Mouse (Mus musculus): ENCODE results near the gene Gba.
A peak's percentile ranks its signal among the peaks of the same experiment; 100 is the strongest.

Gene Gba

GRCm38 (mm10) chr3:89243609-89244008, 40.9 kb downstream of the Gba start:
- no peak for DNase-seq (ENCODE audit: low spot score)

GRCm38 (mm10) chr3:89244158-89244981, 41.6 kb downstream of the Gba start:
- DNase-seq (ENCODE audit: low spot score), result no peak

DNA sequence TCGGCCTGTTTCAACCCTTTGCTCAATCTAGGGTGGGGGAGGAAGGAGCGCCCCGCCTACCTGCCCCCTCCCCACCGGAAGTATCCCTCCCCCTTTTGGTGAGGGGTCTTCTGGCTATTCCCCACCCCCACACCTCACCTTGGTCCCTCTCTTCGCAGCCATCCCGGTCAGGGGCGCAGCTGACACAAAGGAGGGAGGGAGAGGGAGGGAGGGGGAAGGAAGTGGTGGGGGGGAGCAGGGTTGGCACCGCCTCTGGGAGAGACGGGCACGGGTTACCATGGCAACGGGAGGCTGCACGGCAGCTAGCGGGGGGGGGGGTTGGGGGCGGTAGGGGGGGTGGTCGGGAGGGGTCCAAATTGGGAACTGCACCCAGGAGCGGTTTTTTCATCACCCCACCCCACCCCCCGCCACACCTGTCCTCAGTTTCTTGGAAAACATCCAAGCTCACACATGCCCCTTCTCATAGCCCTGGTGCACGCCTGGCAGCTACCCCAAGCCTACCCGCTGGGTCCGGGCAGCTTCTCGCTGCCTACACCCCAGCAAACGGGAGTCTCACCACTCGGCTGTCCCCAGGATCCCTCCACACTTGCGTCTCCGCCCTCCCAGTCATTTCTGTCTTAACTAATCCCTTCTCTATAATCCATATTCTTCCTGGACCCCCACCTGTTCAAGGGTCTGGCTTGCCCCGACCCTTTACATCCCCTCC, 42.4 kb downstream of the Gba start:
- no peak for DNase-seq (ENCODE audit: low spot score)

DNA sequence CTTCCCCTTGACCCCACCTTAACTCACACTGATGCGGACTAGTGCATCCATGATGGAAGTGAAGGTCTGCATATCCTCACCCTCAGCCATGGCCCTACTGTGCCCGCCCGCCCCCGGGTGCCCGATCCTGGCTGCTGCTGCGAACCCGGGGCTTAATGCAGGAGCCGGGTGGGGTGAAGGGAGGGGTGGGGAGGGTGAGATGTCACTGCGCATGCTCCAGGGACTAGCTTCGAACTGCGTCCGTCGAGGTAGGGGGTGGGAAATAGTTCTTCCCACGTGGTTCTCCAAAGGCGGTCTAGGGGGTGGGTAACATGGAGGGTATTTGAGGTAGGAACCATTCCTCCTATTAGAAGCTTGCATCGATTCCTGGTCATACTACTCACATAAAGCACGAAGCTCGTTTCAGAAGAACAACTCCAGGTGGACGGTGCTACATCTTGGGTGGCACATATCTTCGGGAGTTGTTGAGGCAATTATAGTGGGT, 43.0 kb downstream of the Gba start, which contains the start of gene Krtcap2:
Gene Krtcap2 (plus strand): TSS at position 279 of the 484 bp plus-strand sequence.
- no peak for DNase-seq (ENCODE audit: low spot score)

DNA sequence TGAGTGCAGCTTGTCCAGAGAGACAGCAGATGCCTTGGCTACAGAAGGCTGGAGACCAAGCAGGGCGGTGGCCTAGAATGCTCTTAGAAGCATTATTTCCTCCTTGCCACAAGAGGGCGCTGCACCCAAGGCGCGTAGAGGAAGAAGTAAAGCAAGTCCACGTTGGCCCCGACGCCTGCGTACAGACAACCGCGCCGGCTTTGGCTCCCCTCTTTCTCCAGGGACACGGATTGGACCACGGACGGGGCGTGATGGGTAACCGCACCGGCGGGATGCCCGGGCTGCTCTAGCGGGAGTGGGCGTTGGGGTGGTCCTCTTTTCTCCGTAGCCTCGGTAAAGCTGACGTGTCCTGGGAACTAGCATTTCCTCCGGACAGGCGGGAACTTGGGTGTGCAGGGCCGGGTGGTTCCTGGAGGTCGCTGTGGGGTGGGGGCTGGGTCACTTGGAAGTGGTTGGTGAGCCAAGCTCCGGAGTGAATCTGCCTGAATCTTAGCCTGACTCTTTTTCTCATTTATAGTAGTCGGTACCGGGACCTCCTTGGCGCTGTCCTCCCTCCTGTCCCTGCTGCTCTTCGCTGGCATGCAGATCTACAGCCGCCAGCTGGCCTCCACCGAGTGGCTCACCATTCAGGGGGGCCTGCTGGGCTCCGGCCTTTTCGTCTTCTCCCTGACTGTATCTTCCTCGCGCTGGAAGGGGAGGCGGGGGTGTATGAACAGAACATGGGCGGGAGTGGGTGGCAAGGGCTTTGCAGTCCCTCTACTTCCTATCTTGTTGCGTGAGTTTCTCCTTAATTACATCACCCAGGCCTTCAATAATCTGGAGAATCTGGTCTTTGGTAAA, 43.8 kb downstream of the Gba start, which contains the start of gene Trim46:
Gene Trim46 (minus strand): TSS at position 49 of the 840 bp plus-strand sequence.
- peak; percentile 88 for DNase-seq (ENCODE audit: low spot score)

- DNase-seq (ENCODE audit: low spot score), result no peak
These were observed 44.7 kb downstream of the Gba start for GRCm38 (mm10) chr3:89247466-89247865.

DNA sequence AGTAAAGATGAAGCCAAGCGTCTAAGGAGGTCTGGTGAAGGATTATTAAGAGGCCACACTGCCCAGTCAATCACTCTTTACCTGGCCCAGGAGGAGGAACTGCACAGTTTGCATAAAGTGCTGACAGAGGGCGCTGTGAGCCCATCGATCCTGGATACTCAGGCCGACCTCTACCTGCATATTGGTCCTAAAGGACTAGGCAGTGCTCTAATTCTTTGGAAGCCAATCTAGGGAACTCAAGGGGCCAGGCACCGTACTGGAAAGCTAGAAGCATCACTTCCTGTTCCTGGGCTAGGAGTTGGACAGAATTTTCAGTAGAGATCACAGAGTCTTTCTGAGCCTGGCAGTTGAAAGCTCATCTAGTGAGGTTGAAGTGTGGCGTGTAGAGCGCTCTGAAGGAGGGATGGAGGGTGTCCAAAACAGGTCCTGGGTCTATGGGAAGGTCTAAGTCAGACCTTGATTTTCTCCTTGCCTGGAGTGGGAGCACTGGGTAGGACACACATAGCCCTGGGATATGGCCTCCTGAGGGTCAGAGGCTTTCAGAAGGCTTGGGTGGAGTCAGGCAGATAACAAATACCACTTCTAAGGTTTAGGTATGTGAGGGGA, 47.8 kb downstream of the Gba start:
- peak; percentile 54 for DNase-seq (ENCODE audit: low spot score)

- no peak for DNase-seq (ENCODE audit: low spot score)
These were observed 48.7 kb downstream of the Gba start for GRCm38 (mm10) chr3:89251365-89251895.

GRCm38 (mm10) chr3:89254994-89255393, 52.3 kb downstream of the Gba start:
- no peak for DNase-seq (ENCODE audit: low spot score)

- no peak for DNase-seq (ENCODE audit: low spot score)
These were observed 53.4 kb downstream of the Gba start for GRCm38 (mm10) chr3:89256177-89256576.
